Mouse (Mus musculus) spleen, adult 2 months (tissue): Measurements from ENCODE around the gene Csrp1.

Source experiments
- CTCF ChIP-seq: fragments of 200-500 bp; IDR thresholded peaks from 2 replicates; pipeline ENCODE4 v1.5.1; 2011; ENCODE audit warnings: mild to moderate bottlenecking, inconsistent platforms; ENCODE audit not compliant: insufficient read depth, insufficient read length, insufficient replicate concordance; ENCODE audit errors: extremely low read depth
- POLR2A ChIP-seq: fragments of 200-500 bp; IDR thresholded peaks from 2 replicates; pipeline ENCODE4 v1.6.1; 2011; ENCODE audit warnings: low read depth, low read length, inconsistent platforms

DNA sequence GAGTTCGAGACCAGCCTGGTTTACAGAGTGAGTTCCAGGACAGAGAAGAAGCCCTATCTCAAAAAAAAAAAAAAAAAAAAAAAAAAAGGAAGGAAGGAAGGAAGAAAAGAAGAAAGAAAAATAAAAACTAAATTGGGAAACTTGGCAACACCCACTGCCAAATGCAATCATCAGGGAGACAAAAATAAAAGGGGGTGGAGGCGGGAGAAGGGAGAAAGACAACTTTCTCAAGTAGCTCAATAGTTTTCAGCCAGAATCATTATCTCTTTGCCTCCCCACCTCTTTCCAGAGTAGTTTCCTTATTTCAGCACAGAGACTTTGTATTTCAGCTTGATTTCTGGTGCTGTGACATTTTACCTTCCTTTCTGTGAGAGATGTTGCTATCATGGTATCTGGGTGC, 20.0 kb upstream of the Csrp1 start:
- TF ChIP-seq POLR2A = no peak
- no peak for TF ChIP-seq CTCF
